Mouse (Mus musculus): Measurements from ENCODE around the gene Hcrtr1. TPM values are rescaled to one million over a fixed set of nuclear protein-coding genes. Genes with fewer than 3 reads are reported as not detected.

Gene Hcrtr1
- total RNA-seq, 2 experiments from 2014 or later, result 2.0 to 2.4 TPM

DNA sequence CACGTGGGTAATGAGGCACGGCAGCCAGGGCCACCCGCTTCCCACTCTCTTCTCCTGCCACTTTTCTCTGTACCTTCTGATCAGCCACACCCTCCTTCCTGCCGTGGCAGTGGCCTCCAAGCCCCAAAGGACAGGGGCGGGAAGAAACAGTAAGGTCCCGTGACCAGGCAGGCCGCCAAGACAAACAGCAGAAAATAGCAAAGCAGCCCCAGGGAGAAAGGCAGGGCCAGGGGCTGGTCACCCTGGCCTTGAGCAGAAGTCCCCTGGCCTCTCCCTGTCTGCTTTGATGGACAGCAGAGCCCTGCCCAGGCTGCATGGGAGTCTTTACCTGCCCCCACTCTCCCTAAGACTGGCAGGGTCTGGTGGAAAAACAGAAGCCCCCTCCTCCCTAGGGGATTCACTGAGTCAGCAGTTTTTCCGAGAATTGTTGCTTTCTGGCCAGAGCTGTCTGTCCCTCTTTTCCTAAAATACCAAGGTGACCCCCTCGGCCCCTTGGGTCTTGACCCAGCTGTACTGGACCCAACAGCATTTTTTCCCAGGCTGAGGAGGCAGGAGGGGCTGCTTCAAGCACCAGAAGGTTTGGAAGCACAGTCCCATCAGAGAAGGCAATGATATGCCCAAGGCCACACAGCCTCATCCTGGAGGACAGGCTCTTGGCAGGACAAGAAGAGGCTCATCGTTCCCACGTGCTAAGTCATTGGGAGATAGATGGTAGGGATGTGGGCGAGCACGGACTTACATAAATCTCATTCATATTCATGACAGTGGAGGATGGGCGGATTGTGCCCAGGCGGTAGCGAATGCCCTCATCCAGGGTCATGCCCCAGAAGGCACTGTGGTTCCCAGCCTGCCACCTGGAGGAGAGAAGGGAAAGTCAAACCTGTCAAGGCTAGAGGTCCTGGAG is 29.4 kb upstream of the Hcrtr1 start:
- peak in 1 of 2 experiments; percentile 29 for DNase-seq (ENCODE audit: low spot score in 2 of 2)
- intact Hi-C loops (cut with DNase I), result no loop called here

- intact Hi-C loops (cut with DNase I), result no loop called here
These were observed 28.7 kb upstream of the Hcrtr1 start for GRCm38 (mm10) chr4:130167814-130168213.

DNA sequence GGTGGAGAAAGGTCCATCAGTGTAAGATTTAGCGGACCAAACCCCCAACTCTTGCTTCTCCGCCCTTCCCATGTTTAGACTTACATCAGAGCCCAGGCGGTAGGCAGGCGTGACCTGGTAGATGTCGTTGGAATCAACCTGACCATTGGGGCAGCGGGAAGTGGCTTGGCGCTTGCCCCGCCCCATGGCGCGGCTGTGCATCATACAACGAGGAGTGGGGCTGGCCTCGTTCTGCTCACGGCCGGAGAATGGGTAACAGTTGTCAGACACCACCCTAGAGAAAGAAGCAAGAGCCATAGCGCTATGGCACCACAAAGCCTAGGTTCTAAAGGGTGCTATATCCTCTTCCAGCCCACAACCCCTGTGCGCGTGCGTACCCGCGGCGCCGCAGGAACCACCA is 28.2 kb upstream of the Hcrtr1 start:
- no peak for DNase-seq (ENCODE audit: low spot score in 2 of 2)
- intact Hi-C loops (cut with DNase I), result no loop called here

More at GRCm38 (mm10) chr4:130167814-130168213, 28.7 kb upstream of the Hcrtr1 start:
- no peak for DNase-seq (ENCODE audit: low spot score in 2 of 2)

DNA sequence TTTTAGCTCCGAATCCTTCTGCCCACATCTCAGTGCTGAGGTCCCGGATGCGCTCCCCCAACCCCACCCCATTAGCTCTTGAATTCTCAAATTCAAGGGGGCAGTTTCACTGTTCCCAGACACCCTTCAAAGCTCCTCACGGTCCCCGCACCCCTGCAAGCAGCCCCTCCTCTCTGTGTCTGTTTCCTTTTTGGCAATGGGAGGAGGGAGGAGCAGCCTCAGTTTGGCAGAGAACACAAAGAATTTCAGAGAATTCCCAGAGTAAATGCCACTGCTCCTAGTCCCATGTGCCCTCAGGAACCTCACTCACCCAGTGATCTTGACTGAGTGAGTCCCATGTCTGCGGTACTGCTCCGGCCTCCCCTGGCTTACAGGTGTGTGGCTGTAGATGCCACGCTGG is 27.4 kb upstream of the Hcrtr1 start:
- no peak for DNase-seq (ENCODE audit: low spot score in 2 of 2)
- intact Hi-C loops (cut with DNase I), result no loop called here

- no peak for DNase-seq (ENCODE audit: low spot score in 2 of 2)
- intact Hi-C loops (cut with DNase I), result no loop called here
These were observed 26.9 kb upstream of the Hcrtr1 start for GRCm38 (mm10) chr4:130166061-130166460.

GRCm38 (mm10) chr4:130164121-130164520 is 25.0 kb upstream of the Hcrtr1 start:
- DNase-seq (ENCODE audit: low spot score in 2 of 2), result no peak
- intact Hi-C loops (cut with DNase I), result no loop called here

DNA sequence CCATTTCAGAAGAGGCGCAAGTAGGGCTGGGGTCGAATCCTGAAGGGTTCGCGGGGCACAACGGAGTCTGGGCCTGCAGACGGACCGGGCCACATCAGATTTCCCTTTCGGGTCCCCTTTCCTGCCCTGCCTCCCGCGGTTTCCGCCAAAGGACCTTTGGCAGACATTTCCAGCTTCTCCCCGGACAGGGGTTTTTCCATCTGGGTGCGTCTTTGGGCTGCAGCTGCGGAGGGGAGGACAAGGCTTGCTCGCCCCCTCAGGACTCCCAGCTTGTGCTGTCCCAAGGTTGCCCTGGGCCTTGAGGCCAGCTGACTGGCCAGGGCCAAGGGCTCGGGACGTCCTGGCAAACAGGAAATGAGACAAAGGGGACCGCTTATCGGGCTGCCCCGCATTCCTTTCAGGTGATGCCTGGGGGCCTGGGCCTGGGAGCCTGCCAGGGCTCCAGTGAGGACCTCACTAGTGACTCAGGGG is 24.3 kb upstream of the Hcrtr1 start:
- no peak for DNase-seq (ENCODE audit: low spot score in 2 of 2)
- intact Hi-C loops (cut with DNase I), result no loop called here

- intact Hi-C loops (cut with DNase I), result no loop called here
- no peak for DNase-seq (ENCODE audit: low spot score in 2 of 2)
These were observed 22.2 kb upstream of the Hcrtr1 start for GRCm38 (mm10) chr4:130161349-130161748.

DNA sequence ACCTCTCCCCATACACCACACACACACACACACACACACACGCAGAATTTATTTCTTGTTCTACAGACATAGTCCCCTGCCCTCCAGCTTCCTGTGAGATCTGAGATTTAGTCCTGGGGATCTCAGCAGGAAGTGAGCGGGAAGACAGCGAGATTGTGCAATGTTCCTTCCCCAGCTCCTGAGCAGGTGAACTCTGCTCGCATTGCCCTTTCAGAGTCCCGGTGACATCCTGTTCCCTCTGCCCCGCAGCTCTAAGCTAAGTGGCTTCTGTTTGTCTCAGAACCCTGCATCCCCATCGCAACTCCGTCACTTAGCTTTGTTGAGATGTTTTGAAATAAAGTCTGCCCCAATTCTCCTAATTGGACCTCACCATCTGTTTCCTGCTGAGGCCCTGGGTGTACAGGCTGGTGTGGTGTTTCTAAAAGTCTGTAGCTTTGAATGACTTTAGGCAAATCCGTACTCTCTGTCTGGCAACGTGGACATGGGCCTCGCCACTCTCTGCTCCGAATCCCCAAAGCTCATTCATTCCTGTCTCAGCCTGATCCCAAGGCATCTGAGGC is 17.7 kb upstream of the Hcrtr1 start:
- no peak for DNase-seq (ENCODE audit: low spot score in 2 of 2)
- intact Hi-C loops (cut with DNase I), result no loop called here

- intact Hi-C loops (cut with DNase I), result no loop called here
These were observed 15.1 kb upstream of the Hcrtr1 start for GRCm38 (mm10) chr4:130154250-130154649.

GRCm38 (mm10) chr4:130148405-130148804 is 9.2 kb upstream of the Hcrtr1 start:
- DNase-seq (ENCODE audit: low spot score in 2 of 2), result no peak
- intact Hi-C loops (cut with DNase I), result no loop called here

More at GRCm38 (mm10) chr4:130154250-130154649, 15.1 kb upstream of the Hcrtr1 start:
- no peak for DNase-seq (ENCODE audit: low spot score in 2 of 2)

DNA sequence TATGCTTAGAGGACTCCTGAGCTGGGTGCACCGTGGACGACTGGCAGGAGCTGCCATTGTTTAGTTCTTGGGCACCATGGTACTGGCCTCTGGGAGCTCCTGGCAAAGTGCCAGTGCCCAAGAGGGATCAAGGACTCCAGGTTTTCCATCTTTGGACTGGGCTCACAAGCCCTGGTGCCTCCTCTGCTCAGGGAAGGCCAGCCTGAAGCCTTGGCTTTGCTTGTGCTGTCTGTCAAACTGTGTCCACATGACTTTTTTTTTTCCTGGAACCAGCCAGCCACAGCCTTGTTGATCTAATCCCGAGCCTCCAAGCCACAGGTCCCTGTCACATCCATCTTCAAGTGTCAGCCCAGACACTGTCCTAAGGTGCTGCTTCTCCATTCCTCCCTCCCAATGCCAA is 2.6 kb upstream of the Hcrtr1 start:
- intact Hi-C loops (cut with DNase I), result no loop called here
- no peak for DNase-seq (ENCODE audit: low spot score in 2 of 2)

DNA sequence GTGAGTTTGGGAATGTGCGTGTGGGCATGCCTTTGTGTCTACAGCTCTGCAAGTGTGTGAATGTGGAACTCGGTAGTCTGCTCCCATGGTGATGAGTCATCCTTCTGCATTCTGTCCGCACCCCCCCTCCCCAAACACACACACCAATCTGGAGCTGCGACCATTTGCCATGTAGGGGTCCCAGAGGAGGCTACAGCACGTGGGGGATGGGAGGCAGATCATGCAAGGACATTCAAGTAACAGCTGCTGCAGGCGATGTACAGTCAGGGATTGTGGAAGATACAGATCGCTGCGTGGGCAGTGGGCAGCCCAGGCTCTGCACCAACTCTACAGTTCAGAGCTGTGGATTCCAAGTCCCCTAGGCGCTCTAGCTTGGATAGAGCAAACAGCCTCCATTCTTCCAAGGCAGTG is 1.8 kb upstream of the Hcrtr1 start:
- DNase-seq (ENCODE audit: low spot score in 2 of 2), result peak; percentile 74
- intact Hi-C loops (cut with DNase I), result no loop called here

- intact Hi-C loops (cut with DNase I), result loop anchor here (1.0 kb wide), 1 partner anchor 51 kb away; no protein-coding TSS in a partner anchor
- DNase-seq (ENCODE audit: low spot score in 2 of 2), result peak; percentile 59 to 64
These were observed 532 bp downstream of the Hcrtr1 start for GRCm38 (mm10) chr4:130138441-130139213.

DNA sequence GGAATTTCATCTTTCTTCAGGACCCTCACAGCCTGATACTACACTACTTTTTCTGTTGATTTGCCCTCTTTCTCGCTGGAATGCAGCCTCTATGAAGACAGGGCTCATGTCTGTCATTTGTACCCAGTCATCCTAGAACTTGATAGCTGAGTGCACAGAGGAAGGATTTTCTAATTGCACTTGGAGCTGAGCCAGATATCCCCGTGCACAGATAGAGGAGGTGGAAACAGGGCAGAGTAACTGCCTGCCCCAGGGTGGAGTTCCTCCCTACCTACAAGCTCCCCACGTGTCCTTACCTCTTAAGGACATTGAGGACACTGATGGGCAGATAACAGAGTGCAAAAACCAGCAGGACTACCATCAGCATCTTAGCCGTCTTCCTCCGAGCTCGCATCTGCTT is 5.8 kb downstream of the Hcrtr1 start:
- intact Hi-C loops (cut with DNase I), result no loop called here
- DNase-seq (ENCODE audit: low spot score in 2 of 2), result no peak

DNA sequence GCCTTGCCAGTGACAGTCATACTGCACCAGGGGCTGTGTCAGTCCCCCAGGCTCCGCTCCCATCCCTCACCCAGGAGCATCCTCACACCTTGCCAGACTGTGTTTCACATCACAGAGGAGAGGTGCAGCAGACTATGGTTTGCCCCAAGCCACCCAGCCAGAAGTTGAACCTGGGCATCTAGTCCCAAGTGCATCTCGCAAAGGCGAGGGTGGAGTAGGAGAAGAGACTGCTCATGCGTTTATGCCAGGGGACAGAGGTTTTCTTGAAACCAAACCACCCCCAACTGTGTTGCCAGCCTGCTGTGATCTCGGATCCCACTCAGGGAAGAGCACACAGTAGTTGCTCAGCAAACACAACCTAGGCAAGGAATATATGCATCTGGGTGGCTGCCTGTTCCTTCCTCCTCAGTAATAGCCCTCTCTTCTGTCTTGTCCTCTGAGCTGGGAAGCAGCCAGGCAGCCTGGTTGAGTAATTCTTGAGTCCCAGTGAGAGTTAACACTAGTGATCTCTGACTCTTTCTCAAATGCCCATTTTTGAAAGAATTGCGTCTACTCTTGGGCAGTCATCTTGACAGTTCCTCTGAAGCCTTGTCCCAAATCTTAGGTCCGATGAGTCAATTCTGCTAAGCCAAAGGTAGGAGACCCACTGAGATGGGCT is 7.6 kb downstream of the Hcrtr1 start:
- intact Hi-C loops (cut with DNase I), result no loop called here
- no peak for DNase-seq (ENCODE audit: low spot score in 2 of 2)

- intact Hi-C loops (cut with DNase I), result no loop called here
- DNase-seq (ENCODE audit: low spot score in 2 of 2), result no peak
These were observed 8.4 kb downstream of the Hcrtr1 start for GRCm38 (mm10) chr4:130130641-130131350.

- DNase-seq (ENCODE audit: low spot score in 2 of 2), result no peak
- intact Hi-C loops (cut with DNase I), result no loop called here
These were observed 9.1 kb downstream of the Hcrtr1 start for GRCm38 (mm10) chr4:130130082-130130481.

- intact Hi-C loops (cut with DNase I), result no loop called here
- no peak for DNase-seq (ENCODE audit: low spot score in 2 of 2)
These were observed 10.3 kb downstream of the Hcrtr1 start for GRCm38 (mm10) chr4:130128907-130129306.

Data from left cerebral cortex, postnatal 36 days (tissue).